Mouse (Mus musculus) spleen, embryonic (tissue): ENCODE data around the gene Lims1.

Experiments used
- CTCF ChIA-PET: fragments of 350-600 bp; sonication (Branson Sonifier 250); formaldehyde crosslinking; loops from one replicate; lab custom pipeline; 2022; lab: Charles Lee

The Lims1 gene

GRCm38 (mm10) chr10:58412852-58413251, 89.6 kb downstream of the Lims1 start:
- CTCF ChIA-PET: no interaction called here

GRCm38 (mm10) chr10:58416702-58417101, 93.4 kb downstream of the Lims1 start:
- CTCF ChIA-PET: no interaction called here

DNA sequence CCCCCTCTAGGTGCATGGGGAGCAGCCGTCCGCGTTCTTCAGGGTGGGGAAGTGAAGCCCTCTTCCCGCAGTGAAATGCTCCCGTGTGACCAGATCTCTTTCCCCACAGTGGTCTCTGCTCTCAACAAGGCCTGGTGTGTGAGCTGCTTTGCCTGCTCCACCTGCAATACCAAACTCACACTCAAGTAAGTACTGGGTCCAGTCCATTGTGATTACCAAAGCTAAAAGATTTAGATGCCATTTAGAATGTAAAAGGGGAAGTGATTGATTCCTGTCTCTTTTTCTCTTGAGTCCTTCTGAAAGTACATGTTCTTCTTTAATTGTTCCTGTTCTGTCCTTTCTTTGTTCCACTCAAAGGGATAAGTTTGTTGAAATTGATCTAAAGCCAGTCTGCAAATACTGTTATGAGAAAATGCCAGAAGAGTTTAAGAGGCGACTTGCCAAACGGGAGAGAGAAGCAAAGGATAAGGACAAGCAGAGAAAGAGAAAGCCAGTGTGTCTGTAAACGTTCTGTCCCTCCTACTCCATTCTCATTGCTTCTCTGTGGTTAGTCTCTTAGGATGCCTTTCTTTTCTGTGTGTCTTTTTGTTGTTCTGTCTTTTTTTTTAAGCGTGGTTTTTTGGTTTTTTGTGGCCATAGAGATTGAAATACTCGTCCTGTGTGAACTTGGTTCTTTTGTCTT, 95.2 kb downstream of the Lims1 start:
- CTCF ChIA-PET: no interaction called here

- CTCF ChIA-PET: no interaction called here
Measured at GRCm38 (mm10) chr10:58427930-58428329, 104.7 kb downstream of the Lims1 start.

- CTCF ChIA-PET: interaction anchor here (0.8 kb wide), 1 partner anchor 44 kb away, joined by 3 read pairs; no protein-coding TSS in a partner anchor
Measured at GRCm38 (mm10) chr10:58445850-58446249, 122.6 kb downstream of the Lims1 start.

- CTCF ChIA-PET: no interaction called here
Measured at GRCm38 (mm10) chr10:58446384-58447279, 123.4 kb downstream of the Lims1 start, which contains the start of gene Ranbp2. Gene Ranbp2, plus strand, starts transcription at chr10:58446920.

- CTCF ChIA-PET: no interaction called here
Measured at GRCm38 (mm10) chr10:58447280-58447781, 124.1 kb downstream of the Lims1 start.

DNA sequence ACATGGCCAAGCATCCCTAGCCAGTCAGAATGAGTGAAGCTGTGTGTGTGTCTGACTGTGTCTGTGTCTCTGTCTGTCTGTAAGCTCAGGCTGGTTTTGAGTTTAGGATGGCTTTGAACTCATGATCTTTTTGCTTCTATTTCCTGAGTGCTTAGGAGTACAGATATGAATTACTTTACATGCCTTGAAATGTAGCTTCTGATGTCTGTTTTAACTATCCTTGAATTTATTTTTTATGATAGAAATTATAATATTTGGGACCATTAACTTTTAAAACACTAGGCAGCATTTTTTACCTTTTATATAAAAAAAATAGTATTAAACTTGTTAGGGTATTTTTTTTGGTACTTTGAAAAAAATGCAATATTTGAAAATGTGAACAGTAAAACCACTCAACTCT, 128.3 kb downstream of the Lims1 start:
- CTCF ChIA-PET: no interaction called here

DNA sequence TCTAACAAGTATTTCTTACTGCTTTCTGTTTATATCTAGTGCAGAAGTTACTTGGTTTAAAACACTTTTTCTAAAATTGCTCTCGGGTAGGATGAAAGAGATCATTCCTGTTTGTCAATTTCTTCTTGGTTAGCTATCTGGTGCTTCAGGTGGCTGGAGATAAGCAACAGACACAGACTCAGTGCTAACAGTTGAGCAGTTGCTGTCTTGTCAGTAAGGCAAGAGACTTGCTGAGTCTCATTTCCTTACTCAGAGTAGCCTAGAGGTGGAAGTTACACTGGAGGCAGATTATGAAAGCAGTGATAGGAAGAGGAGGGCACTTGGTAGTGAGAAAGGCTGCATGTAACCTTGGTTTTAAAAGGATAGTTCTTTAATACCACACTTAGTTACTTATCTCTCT, 128.9 kb downstream of the Lims1 start:
- CTCF ChIA-PET: no interaction called here

DNA sequence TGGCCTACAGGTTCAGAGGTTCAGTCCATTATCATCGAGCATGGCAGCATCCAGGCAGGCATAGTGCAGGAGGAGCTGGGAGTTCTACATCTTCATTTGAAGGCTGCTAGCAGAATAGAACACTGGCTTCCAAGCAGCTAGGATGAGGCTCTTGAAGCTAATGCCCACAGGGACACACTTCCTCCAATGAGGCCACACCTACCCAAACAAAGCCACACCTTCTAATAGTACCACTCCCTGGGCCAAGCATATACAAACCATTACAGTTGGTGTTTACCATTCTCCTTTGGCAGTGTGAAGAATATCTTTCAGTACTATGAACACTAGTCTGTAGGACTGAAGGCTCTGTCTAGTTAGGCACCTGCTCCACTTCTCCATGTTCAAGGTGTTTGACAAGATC, 136.6 kb downstream of the Lims1 start:
- CTCF ChIA-PET: no interaction called here
